Mouse (Mus musculus) small intestine, adult 2 months (tissue): ENCODE data around the gene Apon.
A peak's percentile ranks its signal among the peaks of the same experiment; 100 is the strongest.

ENCODE experiments used
- CTCF ChIP-seq: fragments of 200-500 bp; IDR thresholded peaks from 2 replicates; pipeline ENCODE4 v1.5.1; 2012; ENCODE audit warnings: low read depth, mild to moderate bottlenecking, control low read depth, inconsistent platforms, low read length, moderate library complexity, mixed read lengths; ENCODE audit not compliant: insufficient replicate concordance, insufficient read length; ENCODE audit errors: extremely low read depth
- POLR2A ChIP-seq: fragments of 200-500 bp; IDR thresholded peaks from 2 replicates; pipeline ENCODE4 v1.6.1; 2012; ENCODE audit warnings: low read depth, mild to moderate bottlenecking, control low read depth, inconsistent platforms, low read length, moderate library complexity

- TF ChIP-seq POLR2A (no peak), CTCF (peak; percentile 59; the same call in 1 of the 2 replicates)
These were observed 21.4 kb upstream of the Apon start for GRCm38 (mm10) chr10:128232420-128232985.
